Mouse (Mus musculus) kidney, adult 18-20 months (tissue): ENCODE results near the gene Zfp850.
A peak's percentile ranks its signal among the peaks of the same experiment; 100 is the strongest.
"Not testable (repeated sequence)": the region's sequence is repeated elsewhere in the genome, so short reads cannot be mapped to it uniquely, and the experiment has no call there.

ENCODE experiments used
- DNase-seq: peaks from one replicate; pipeline ENCODE4 v3.0.0; 2021

Zfp850 gene

GRCm38 (mm10) chr7:28013549-28014444 lies at the start of gene Zfp850:
Gene Zfp850, minus strand, starts transcription at chr7:28014115.
- DNase-seq, result peak; percentile 76

GRCm38 (mm10) chr7:28059972-28060371 lies 46.1 kb upstream of the Zfp850 start:
- DNase-seq, result no peak

GRCm38 (mm10) chr7:28053046-28053930 lies 39.4 kb upstream of the Zfp850 start:
- DNase-seq, result no peak

- DNase-seq, result no peak
These were observed 36.7 kb upstream of the Zfp850 start for GRCm38 (mm10) chr7:28050584-28050983.

GRCm38 (mm10) chr7:28049476-28050409 lies 35.8 kb upstream of the Zfp850 start, which contains the start of gene Psmc4:
Gene Psmc4, minus strand, starts transcription at chr7:28050101.
- DNase-seq, result peak; percentile 97

- DNase-seq, result no peak
These were observed 30.6 kb upstream of the Zfp850 start for GRCm38 (mm10) chr7:28044524-28044923.

- DNase-seq, result no peak
These were observed 513 bp upstream of the Zfp850 start for GRCm38 (mm10) chr7:28014445-28014810.

GRCm38 (mm10) chr7:28010271-28010670 lies 3.6 kb downstream of the Zfp850 start:
- no peak for DNase-seq

GRCm38 (mm10) chr7:27982197-27982596 lies 31.7 kb downstream of the Zfp850 start:
- no peak for DNase-seq

GRCm38 (mm10) chr7:27978683-27979528 lies 35.0 kb downstream of the Zfp850 start, which contains the start of gene Zfp780b:
Gene Zfp780b, minus strand, starts transcription at chr7:27979171.
- DNase-seq, result peak; percentile 84

GRCm38 (mm10) chr7:27949451-27949850 lies 64.5 kb downstream of the Zfp850 start:
- DNase-seq, result not testable (repeated sequence)

GRCm38 (mm10) chr7:27941869-27942268 lies 72.0 kb downstream of the Zfp850 start:
- DNase-seq, result peak; percentile 29
